Mouse (Mus musculus) megakaryocyte, adult 5-6 weeks (primary cell): ENCODE results near the gene Tmem165. TPM values are rescaled to one million over a fixed set of nuclear protein-coding genes. Genes with fewer than 3 reads are reported as not detected.

Experiments
- ATAC-seq: 2 replicates; pipeline ENCODE4 v1.8.0; 2016; ENCODE audit warnings: mild to moderate bottlenecking, inconsistent platforms; ENCODE audit not compliant: poor library complexity, severe bottlenecking
- total RNA-seq, 2 experiments: library from RNA; stranded (forward) in 1 of 2; stranded (reverse) in 1 of 2; fragments of 153-499, 151-499 nt in 1 of 2; fragments of 221-1000, 200-1000 nt in 1 of 2; gene quantifications; 2 replicates each; pipeline versions ENCODE4 v1.2.3 to v1.2.4; 2015 to 2017

The Tmem165 gene
- total RNA-seq, 2 experiments from 2014 or later = 101 to 135 TPM

- no peak for ATAC-seq
These were observed 13.2 kb upstream of the Tmem165 start for GRCm38 (mm10) chr5:76170522-76170921.

DNA sequence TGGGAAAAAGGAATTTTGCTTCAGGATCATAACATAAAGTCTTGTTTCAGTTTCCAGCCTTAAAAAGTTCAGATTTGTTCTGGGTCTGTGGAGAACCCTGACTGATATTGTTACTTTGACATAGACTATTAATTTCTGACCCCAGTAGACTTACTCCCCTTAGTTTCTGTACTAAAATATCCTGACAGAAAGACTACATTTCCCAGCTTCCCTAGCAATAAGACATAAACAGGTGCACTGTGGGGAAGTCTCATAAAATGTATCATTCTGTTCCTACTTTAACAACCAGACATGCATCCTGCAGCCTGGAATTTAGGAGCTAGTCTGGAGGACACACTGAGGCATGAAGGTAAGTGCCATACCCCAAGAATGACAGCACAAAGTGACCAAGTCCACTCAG, 12.6 kb upstream of the Tmem165 start:
- ATAC-seq = no peak

DNA sequence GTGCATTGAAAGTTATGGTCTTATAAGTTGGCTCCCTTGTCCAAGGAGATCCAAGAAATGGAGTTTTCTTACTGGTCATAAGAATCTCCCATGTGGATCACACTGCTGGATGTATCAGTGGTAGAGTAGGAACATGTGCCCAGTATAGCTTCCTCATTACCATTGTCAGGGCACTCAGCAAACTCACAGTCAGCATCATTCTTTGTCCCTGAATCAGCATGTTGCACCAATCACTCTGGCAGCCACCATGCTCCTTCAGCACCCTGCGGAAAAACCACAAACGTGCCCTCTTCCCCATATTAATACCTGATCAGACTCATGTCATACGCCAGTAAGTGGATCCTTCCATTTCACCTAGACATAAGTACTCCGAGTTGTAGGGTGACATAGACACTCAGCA, 8.6 kb upstream of the Tmem165 start:
- ATAC-seq = no peak

DNA sequence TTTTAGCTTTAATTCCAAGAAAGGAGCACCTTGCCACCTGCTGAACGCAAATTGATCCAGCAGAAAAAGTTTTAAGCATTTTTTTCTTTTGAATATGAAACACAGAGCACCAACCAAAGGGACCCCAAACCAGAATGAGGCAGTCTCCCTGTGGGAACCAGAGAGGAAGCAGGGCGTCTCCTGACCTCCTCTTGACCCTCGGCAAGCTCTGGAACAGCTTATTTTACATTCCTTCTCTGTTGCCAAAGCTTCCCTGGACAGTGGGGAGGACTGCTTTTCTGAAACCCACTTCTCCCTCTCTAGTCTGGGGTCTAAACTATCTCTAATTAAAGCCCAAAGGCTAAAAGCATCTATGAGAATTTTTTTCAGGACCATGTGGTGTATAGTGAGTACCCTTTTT, 7.3 kb upstream of the Tmem165 start:
- no peak for ATAC-seq

GRCm38 (mm10) chr5:76176841-76177240, 6.8 kb upstream of the Tmem165 start:
- no peak for ATAC-seq

- peak; percentile 41; the same call in 1 of the 2 replicates for ATAC-seq
These were observed 6.0 kb upstream of the Tmem165 start for GRCm38 (mm10) chr5:76177664-76178063.

GRCm38 (mm10) chr5:76179171-76179570, 4.5 kb upstream of the Tmem165 start:
- ATAC-seq = no peak

- ATAC-seq = no peak
These were observed 3.9 kb upstream of the Tmem165 start for GRCm38 (mm10) chr5:76179791-76180190.

- ATAC-seq = peak; percentile 35
These were observed 1.4 kb upstream of the Tmem165 start for GRCm38 (mm10) chr5:76182326-76182725.

- no peak; the same call in 1 of the 2 replicates for ATAC-seq
These were observed 484 bp upstream of the Tmem165 start for GRCm38 (mm10) chr5:76183043-76183749.

GRCm38 (mm10) chr5:76184286-76185080, 803 bp downstream of the Tmem165 start:
- ATAC-seq = peak; percentile 46

- ATAC-seq = no peak
These were observed 4.2 kb downstream of the Tmem165 start for GRCm38 (mm10) chr5:76187885-76188284.

GRCm38 (mm10) chr5:76190609-76191008, 6.9 kb downstream of the Tmem165 start:
- no peak for ATAC-seq

DNA sequence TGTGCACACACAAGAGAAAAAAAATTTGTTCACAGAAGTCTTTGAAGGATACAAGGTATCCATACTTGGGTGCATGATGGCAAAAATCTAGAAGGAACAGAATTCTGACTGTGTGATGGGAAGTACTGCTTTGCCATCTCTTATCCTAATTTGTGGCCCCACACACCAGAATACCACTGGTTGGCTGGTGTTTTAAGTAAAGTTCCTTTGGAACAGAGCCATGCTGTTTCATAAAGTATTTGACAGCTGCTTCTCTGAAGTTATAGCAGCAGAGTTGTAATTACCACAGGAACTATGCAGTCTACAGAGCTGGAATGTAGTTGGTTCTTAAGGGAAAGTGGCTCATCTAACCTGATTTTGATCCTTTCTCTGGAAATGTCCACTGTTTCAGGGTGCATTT, 9.4 kb downstream of the Tmem165 start:
- no peak for ATAC-seq

DNA sequence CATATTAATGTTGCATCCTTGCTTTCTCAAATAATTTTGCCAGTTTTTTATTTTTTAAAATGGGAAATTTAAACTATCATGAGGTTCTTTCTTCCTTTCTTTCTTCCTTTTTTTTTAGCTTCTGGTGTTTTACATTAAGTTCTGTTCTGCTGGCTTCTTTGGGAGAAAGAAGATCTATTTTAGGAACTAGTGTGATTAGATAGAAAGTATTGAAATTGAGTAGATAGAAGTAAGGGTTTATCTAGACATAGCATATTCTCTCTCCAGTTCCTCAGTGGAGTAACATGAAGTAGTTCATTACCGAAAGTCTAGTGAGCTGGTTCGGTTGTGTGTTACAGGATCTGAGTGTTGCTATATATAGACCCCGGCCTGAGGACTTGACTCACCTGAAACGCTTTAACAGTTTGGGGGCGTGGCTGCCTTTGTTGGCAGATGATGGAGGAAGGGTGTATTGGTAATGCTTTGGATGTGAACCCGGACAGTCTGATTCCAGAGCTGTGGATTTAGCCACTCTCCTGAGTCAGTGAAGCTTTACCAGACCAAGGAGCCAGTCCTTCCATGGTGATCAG, 10.8 kb downstream of the Tmem165 start:
- ATAC-seq = no peak

DNA sequence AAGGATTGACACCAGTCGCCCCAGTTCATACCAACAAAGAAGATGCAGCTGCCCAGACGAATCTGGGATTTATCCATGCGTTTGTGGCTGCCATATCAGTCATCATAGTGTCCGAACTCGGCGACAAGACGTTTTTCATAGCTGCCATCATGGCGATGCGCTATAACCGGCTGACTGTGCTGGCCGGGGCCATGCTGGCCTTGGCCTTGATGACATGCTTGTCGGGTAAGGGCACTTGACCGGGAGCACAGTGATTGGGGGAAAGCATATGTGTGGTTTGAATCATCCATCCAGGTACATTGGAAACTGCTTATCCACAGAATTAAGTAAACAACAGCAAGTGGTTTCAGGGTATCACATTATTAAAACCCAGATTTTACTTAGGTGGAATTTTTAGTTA, 15.7 kb downstream of the Tmem165 start:
- no peak for ATAC-seq

- no peak for ATAC-seq
These were observed 19.5 kb downstream of the Tmem165 start for GRCm38 (mm10) chr5:76203171-76203570.

GRCm38 (mm10) chr5:76205886-76206285, 22.2 kb downstream of the Tmem165 start:
- peak; percentile 73 for ATAC-seq

- ATAC-seq = no peak
These were observed 24.4 kb downstream of the Tmem165 start for GRCm38 (mm10) chr5:76208066-76208465.

GRCm38 (mm10) chr5:76216691-76217090, 33.0 kb downstream of the Tmem165 start:
- no peak for ATAC-seq

- ATAC-seq = no peak
These were observed 47.6 kb downstream of the Tmem165 start for GRCm38 (mm10) chr5:76231171-76231855.
